Mouse (Mus musculus) myocyte (in vitro differentiated cells): ENCODE data around the gene Klhl8.

Experiments used
- E2F4 ChIP-seq: IDR thresholded peaks from one replicate; pipeline ENCODE4 v1.6.1; 2011; ENCODE audit warnings: mild to moderate bottlenecking, control low read depth, moderate library complexity; ENCODE audit not compliant: insufficient read depth
- MAX ChIP-seq: IDR thresholded peaks from one replicate; pipeline ENCODE4 v1.6.1; 2011; ENCODE audit warnings: low read depth, mild to moderate bottlenecking, control low read depth
- MYOD1 ChIP-seq, 3 experiments: IDR thresholded peaks; one replicate each; pipeline ENCODE4 v1.6.1; 2011; ENCODE audit warnings: control low read depth in 2 of 3, low read depth in 2 of 3, mild to moderate bottlenecking in 2 of 3, moderate library complexity in 1 of 3; ENCODE audit not compliant: insufficient read length in 2 of 3, control insufficient read depth in 1 of 3
- POLR2A ChIP-seq: IDR thresholded peaks from one replicate; pipeline ENCODE4 v1.6.1; 2011; ENCODE audit warnings: low read depth, mild to moderate bottlenecking, control low read depth, moderate library complexity; ENCODE audit not compliant: insufficient read length
- TCF12 ChIP-seq: IDR thresholded peaks from one replicate; pipeline ENCODE4 v1.6.1; 2011; ENCODE audit warnings: mild to moderate bottlenecking, control low read depth; ENCODE audit not compliant: poor library complexity, insufficient read depth, severe bottlenecking
- USF1 ChIP-seq: IDR thresholded peaks from one replicate; pipeline ENCODE4 v1.6.1; 2011; ENCODE audit warnings: low read depth, mild to moderate bottlenecking, control low read depth, moderate library complexity

- TF ChIP-seq USF1: no peak
- TF ChIP-seq POLR2A: no peak
- TF ChIP-seq MAX: no peak
- no peak for TF ChIP-seq TCF12
- TF ChIP-seq E2F4: no peak
- no peak for TF ChIP-seq MYOD1 (IDR thresholded peaks at IDR 0.05; ENCODE audit: control insufficient read depth in 1 of 3, insufficient read length in 2 of 3, low read depth in 2 of 3)
Measured at GRCm38 (mm10) chr5:103839265-103839626, 71.8 kb downstream of the Klhl8 start.
